Mouse (Mus musculus): ENCODE measurements at regions not wholly inside any gene's neighbourhood (a gene's known extent, or its start where the extent isn't known, plus 50 kb on each side); places are given as distances from the start of the nearest gene placed in this dataset.
A peak's percentile ranks its signal among the peaks of the same experiment; 100 is the strongest.

- Histone ChIP-seq H3K36me3 (0 out of 2 replicates have a peak, but pooled peaks cover 3% of the 10 kb centered on the region), H3K9me3 (0 out of 2 replicates have a peak, but pooled peaks cover 8% of the 10 kb centered on the region), H3K27me3 (ENCODE audit: insufficient read depth, poor library complexity, severe bottlenecking) (peaks cover 59% of the 10 kb centered on the region), H3K4me1 (replicated peaks) (peaks cover 57% of the 10 kb centered on the region), H3K4me3 (no peak overlapping the region), H3K27ac (0 out of 2 replicates have a peak overlapping the region, but pooled peaks have one; percentile 56)
- 42% methylated on average over 8 of the region's 8 CpGs for WGBS
- DNase-seq (ENCODE audit: low spot score) = no peak
These were observed 130.7 kb upstream of the Tle3 start for GRCm38 (mm10) chr9:61241442-61241841.

- Histone ChIP-seq H3K27ac (peak overlapping the region; percentile 25; the same call in 1 of the 2 replicates), H3K9me3 (0 out of 2 replicates have a peak, but pooled peaks cover 8% of the 10 kb centered on the region), H3K4me3 (no peak overlapping the region), H3K27me3 (ENCODE audit: insufficient read depth, poor library complexity, severe bottlenecking) (peaks cover 51% of the 10 kb centered on the region), H3K36me3 (0 out of 2 replicates have a peak, but pooled peaks cover 3% of the 10 kb centered on the region), H3K4me1 (replicated peaks) (peaks cover 49% of the 10 kb centered on the region)
- DNase-seq (ENCODE audit: low spot score) = no peak
- 80% methylated on average over 9 of the region's 9 CpGs for WGBS
These were observed 129.9 kb upstream of the Tle3 start for GRCm38 (mm10) chr9:61242167-61242860.

GRCm38 (mm10) chr9:61243289-61243688 is 128.9 kb upstream of the Tle3 start:
- no peak for DNase-seq (ENCODE audit: low spot score)
- peaks cover 39% of the 10 kb centered on the region for H3K4me1 ChIP-seq (replicated peaks)
- H3K36me3 ChIP-seq = 0 out of 2 replicates have a peak, but pooled peaks cover 3% of the 10 kb centered on the region
- WGBS = 78% methylated on average over 6 of the region's 6 CpGs
- peaks cover 41% of the 10 kb centered on the region for H3K27me3 ChIP-seq (ENCODE audit: insufficient read depth, poor library complexity, severe bottlenecking)
- H3K27ac ChIP-seq = no peak overlapping the region
- H3K4me3 ChIP-seq = no peak overlapping the region
- 0 out of 2 replicates have a peak, but pooled peaks cover 8% of the 10 kb centered on the region for H3K9me3 ChIP-seq

GRCm38 (mm10) chr9:61249691-61250425 is 122.3 kb upstream of the Tle3 start:
- peaks cover 19% of the 10 kb centered on the region for H3K4me1 ChIP-seq (replicated peaks)
- peak overlapping the region; percentile 35; the same call in 1 of the 2 replicates for H3K27ac ChIP-seq
- 34% methylated on average over 5 of the region's 5 CpGs for WGBS
- 0 out of 2 replicates have a peak, but pooled peaks cover 1% of the 10 kb centered on the region for H3K36me3 ChIP-seq
- H3K4me3 ChIP-seq = no peak overlapping the region
- DNase-seq (ENCODE audit: low spot score) = no peak
- 0 out of 2 replicates have a peak, but pooled peaks cover 6% of the 10 kb centered on the region for H3K9me3 ChIP-seq
- H3K27me3 ChIP-seq (ENCODE audit: insufficient read depth, poor library complexity, severe bottlenecking) = peaks cover 18% of the 10 kb centered on the region

- H3K36me3 ChIP-seq = no peaks in the 10 kb centered on the region
- WGBS = 73% methylated on average over 6 of the region's 6 CpGs
- peaks cover 19% of the 10 kb centered on the region for H3K4me1 ChIP-seq (replicated peaks)
- no peak overlapping the region for H3K4me3 ChIP-seq
- H3K27me3 ChIP-seq (ENCODE audit: insufficient read depth, poor library complexity, severe bottlenecking) = peaks cover 23% of the 10 kb centered on the region
- no peak for DNase-seq (ENCODE audit: low spot score)
- no peaks in the 10 kb centered on the region for H3K9me3 ChIP-seq
- peak overlapping the region; percentile 57; the same call in 1 of the 2 replicates for H3K27ac ChIP-seq
These were observed 120.6 kb upstream of the Tle3 start for GRCm38 (mm10) chr9:61251606-61252005.

GRCm38 (mm10) chr9:61253761-61254160 is 118.4 kb upstream of the Tle3 start:
- no peaks in the 10 kb centered on the region for H3K36me3 ChIP-seq
- peaks cover 31% of the 10 kb centered on the region for H3K4me1 ChIP-seq (replicated peaks)

GRCm38 (mm10) chr9:61257488-61257887 is 114.7 kb upstream of the Tle3 start:
- peaks cover 27% of the 10 kb centered on the region for H3K27me3 ChIP-seq (ENCODE audit: insufficient read depth, poor library complexity, severe bottlenecking)
- no peak for DNase-seq (ENCODE audit: low spot score)
- no peaks in the 10 kb centered on the region for H3K36me3 ChIP-seq
- H3K9me3 ChIP-seq = no peaks in the 10 kb centered on the region
- peaks cover 50% of the 10 kb centered on the region for H3K4me1 ChIP-seq (replicated peaks)
- no peak overlapping the region for H3K27ac ChIP-seq
- H3K4me3 ChIP-seq = no peak overlapping the region
- WGBS = 79% methylated on average over 4 of the region's 4 CpGs

More at GRCm38 (mm10) chr9:61253761-61254160, 118.4 kb upstream of the Tle3 start:
- peaks cover 33% of the 10 kb centered on the region for H3K27me3 ChIP-seq (ENCODE audit: insufficient read depth, poor library complexity, severe bottlenecking)
- no peak for DNase-seq (ENCODE audit: low spot score)
- no peaks in the 10 kb centered on the region for H3K9me3 ChIP-seq
- no peak overlapping the region for H3K27ac ChIP-seq
- WGBS = 82% methylated on average over 3 of the region's 3 CpGs
- H3K4me3 ChIP-seq = no peak overlapping the region

- no peak overlapping the region for H3K4me3 ChIP-seq
These were observed 114.1 kb upstream of the Tle3 start for GRCm38 (mm10) chr9:61258100-61258499.

GRCm38 (mm10) chr9:61259421-61260174 is 112.6 kb upstream of the Tle3 start:
- H3K4me3 ChIP-seq = no peak overlapping the region
- peaks cover 33% of the 10 kb centered on the region for H3K27me3 ChIP-seq (ENCODE audit: insufficient read depth, poor library complexity, severe bottlenecking)
- H3K9me3 ChIP-seq = no peaks in the 10 kb centered on the region
- 5% methylated on average over 7 of the region's 7 CpGs for WGBS
- H3K4me1 ChIP-seq (replicated peaks) = peaks cover 51% of the 10 kb centered on the region
- no peak for DNase-seq (ENCODE audit: low spot score)
- peak overlapping the region; percentile 74 for H3K27ac ChIP-seq
- no peaks in the 10 kb centered on the region for H3K36me3 ChIP-seq

More at GRCm38 (mm10) chr9:61258100-61258499, 114.1 kb upstream of the Tle3 start:
- Histone ChIP-seq H3K27me3 (ENCODE audit: insufficient read depth, poor library complexity, severe bottlenecking) (peaks cover 29% of the 10 kb centered on the region), H3K27ac (no peak overlapping the region), H3K4me1 (replicated peaks) (peaks cover 51% of the 10 kb centered on the region), H3K36me3 (no peaks in the 10 kb centered on the region), H3K9me3 (no peaks in the 10 kb centered on the region)
- DNase-seq (ENCODE audit: low spot score) = no peak
- WGBS = 64% methylated on average over 5 of the region's 5 CpGs

GRCm38 (mm10) chr9:61261263-61261662 is 110.9 kb upstream of the Tle3 start:
- Histone ChIP-seq H3K36me3 (no peaks in the 10 kb centered on the region), H3K4me3 (no peak overlapping the region), H3K27ac (no peak overlapping the region; the same call in 1 of the 2 replicates), H3K9me3 (peaks cover 10% of the 10 kb centered on the region; the same call in 1 of the 2 replicates), H3K27me3 (ENCODE audit: insufficient read depth, poor library complexity, severe bottlenecking) (peaks cover 42% of the 10 kb centered on the region), H3K4me1 (replicated peaks) (peaks cover 51% of the 10 kb centered on the region)
- WGBS = 63% methylated on average over 6 of the region's 6 CpGs
- no peak for DNase-seq (ENCODE audit: low spot score)

- H3K36me3 ChIP-seq = no peaks in the 10 kb centered on the region
- 42% methylated on average over 12 of the region's 12 CpGs for WGBS
- H3K27me3 ChIP-seq (ENCODE audit: insufficient read depth, poor library complexity, severe bottlenecking) = peaks cover 36% of the 10 kb centered on the region
- H3K27ac ChIP-seq = peak overlapping the region; percentile 46
- H3K4me1 ChIP-seq (replicated peaks) = peaks cover 52% of the 10 kb centered on the region
- H3K4me3 ChIP-seq = no peak overlapping the region
- no peak for DNase-seq (ENCODE audit: low spot score)
- peaks cover 10% of the 10 kb centered on the region; the same call in 1 of the 2 replicates for H3K9me3 ChIP-seq
These were observed 110.3 kb upstream of the Tle3 start for GRCm38 (mm10) chr9:61261739-61262333.

GRCm38 (mm10) chr9:61263335-61263734 is 108.8 kb upstream of the Tle3 start:
- WGBS = 82% methylated on average over 4 of the region's 4 CpGs
- H3K27me3 ChIP-seq (ENCODE audit: insufficient read depth, poor library complexity, severe bottlenecking) = peaks cover 28% of the 10 kb centered on the region

More at GRCm38 (mm10) chr9:61263335-61263734, 108.8 kb upstream of the Tle3 start:
- peaks cover 58% of the 10 kb centered on the region for H3K4me1 ChIP-seq (replicated peaks)
- H3K27ac ChIP-seq = no peak overlapping the region
- no peak for DNase-seq (ENCODE audit: low spot score)
- no peaks in the 10 kb centered on the region for H3K36me3 ChIP-seq
- no peak overlapping the region for H3K4me3 ChIP-seq
- peaks cover 10% of the 10 kb centered on the region; the same call in 1 of the 2 replicates for H3K9me3 ChIP-seq
